Mouse (Mus musculus) T-cell, adult 2 months (primary cell): ENCODE data around the gene Szt2.

Experiments
- DNase-seq: peaks from one replicate; pipeline ENCODE4 v3.0.0; 2022; ENCODE audit warnings: low spot score

The Szt2 gene

DNA sequence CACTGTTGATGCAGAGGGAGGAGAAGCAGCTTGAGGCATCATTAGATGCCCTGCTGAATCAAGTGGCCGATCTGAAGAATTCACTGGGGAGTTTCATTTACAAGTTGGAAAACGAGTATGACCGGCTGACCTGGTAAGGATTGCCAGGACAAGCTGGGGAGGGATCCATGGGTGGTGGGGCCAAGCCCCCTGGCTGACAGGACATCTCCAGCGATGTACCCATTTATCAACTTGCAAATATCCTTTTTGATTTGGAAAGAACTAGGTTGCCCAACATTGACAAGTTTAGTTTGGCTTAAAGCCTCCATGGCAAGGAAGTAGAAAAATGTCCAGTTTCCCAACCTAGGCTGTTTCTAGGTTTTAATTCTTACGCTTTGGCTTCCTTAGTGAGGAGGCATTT lies 1.8 kb upstream of the Szt2 start:
- no peak for DNase-seq

DNA sequence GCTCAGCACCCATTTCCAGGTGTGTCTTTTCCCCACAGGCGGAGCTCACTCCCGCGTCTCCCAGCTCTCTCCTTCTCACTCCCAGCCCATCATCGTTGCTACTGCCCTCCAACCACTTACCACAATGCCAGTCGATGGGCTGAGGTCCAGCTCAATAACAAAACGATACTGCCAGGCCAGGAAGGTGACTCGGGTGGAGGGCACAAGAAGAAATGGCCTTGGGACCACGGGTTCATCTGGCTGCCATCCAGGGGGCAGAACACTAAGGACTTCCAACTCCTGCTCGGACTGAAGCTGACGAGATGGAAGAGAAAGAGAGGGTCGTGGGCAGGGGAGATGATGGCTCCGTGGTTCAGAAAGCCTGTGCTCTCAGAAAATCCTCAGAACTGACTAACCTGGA lies 6.4 kb downstream of the Szt2 start:
- no peak for DNase-seq

DNA sequence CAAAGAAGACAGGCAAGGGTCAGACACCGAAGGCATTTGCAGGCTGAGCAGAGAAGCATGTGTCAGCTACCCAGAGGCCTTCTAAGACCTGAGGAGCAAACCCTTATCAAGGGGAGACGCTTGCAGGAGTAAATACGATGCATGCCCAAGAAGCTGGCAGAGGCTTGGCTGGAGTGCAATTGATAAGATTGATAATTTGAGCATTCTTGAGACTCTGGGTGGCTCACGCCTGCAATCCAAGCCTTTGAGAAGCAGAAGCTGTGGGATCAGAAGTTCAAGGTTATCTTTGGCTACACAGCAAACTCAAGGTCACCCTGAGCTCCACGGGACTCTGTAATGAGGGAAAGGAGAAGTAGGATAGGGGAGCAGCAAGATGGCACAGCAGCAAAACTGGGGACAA lies 7.2 kb downstream of the Szt2 start:
- DNase-seq: no peak

DNA sequence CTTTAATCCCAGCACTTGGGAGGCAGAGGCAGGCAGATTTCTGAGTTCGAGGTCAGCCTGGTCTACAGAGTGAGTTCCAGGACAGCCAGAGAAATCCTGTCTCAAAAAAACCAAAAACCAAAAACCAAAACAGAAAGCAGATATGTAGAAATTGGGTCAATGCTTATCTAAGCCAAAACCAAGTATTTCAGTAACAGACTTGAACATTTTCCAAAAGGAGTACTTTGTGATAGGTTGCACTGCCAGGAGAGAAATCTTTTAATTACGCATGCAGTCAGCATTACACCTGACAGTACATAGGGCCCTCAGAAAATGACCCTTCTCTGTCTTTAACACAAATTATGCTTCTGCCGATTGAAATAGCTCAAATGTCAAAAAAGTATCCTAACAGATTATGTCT lies 7.7 kb downstream of the Szt2 start:
- DNase-seq: no peak

DNA sequence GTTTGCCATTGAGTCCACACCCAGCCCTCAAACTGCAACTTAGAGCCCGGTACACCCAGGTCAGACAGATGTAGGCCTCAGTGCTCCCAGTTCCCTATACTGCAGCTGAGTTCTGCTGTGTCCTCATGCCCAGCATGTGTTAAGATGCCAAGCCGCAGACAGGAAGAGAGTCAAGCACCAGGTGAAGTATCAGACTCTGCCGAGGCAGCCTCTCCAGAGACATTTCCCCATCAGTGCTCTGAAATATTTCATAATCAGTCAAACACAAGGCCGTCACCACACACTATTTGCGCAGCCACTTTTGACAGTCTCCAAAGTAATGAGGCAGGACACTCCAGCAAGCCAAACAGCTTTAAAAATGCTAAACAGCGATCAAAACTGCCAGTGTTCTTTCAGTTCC lies 10.7 kb downstream of the Szt2 start:
- no peak for DNase-seq

DNA sequence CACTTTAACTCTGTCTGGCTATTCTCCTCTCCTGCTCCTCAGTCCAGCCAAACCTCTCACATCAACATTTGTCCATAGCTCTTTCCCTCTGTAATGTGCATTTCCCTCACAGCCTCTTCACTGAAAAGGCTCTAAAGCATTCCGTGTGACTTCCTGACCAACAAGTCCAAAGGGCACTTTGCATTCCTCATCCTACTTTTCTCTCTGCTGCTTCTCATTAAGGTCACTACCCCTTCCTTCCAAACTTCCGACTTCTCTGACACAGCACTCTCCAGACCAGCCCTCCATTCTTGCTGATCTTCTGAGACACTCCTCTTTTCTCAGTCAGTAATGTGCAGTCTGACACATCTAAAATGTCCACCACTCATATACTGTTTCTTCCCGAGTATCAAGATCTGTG lies 12.6 kb downstream of the Szt2 start:
- DNase-seq: no peak

DNA sequence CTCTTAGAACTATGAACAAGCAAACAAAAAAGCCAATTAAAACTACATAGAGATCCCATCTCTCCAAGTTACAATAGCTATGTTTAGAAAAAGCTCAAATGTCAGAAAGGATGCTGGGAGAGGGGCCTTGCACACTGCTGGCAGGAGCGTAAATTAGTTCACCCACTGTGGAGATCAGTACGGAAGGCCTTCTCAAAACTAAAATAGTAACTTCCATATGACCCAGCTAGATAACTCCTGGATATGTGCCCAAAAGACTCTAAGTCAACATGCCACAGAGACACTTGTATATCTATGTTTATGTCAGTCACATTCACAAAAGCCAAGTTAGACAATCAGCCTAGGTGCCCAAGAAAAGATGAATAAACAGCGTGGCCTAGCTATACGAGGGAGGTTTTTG lies 13.8 kb downstream of the Szt2 start:
- no peak for DNase-seq

DNA sequence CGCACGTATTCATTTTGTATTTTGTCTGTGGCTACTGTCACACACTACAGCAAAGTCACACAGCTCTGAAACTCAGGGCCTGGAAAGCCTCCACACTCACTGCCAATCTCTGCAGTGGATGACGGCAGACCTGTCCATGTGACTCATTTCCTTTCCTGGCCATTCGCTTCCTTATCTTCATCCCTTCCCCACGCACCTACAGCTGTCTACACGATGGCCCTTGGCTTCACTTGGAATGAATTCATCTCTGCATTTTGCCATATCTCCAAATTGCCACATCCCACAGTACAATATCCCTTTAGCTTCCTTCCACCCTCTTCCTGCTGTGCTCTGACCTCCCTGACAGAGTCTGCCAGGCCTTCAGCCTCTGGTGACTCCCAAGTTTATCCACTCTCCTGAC lies 14.6 kb downstream of the Szt2 start:
- no peak for DNase-seq

DNA sequence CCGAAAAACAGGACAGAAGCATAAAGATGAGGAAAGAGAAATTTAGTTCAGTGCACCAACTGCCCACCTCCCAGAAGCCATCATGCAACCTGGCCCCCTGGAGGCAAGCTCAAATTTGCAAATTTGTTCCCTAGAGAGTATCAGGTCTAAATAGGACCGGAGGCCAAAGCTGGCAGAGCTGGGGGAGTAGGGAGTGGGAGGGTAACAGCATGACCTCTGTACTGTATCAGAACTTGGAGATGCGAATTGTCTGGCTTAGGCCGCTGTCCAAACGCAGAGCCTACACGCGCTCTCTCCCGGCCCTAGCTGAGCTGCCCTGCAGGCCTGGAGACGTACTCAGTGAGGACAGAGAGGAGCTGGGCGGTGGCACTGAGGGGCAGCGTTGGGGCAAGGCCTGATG lies 18.9 kb downstream of the Szt2 start:
- no peak for DNase-seq

DNA sequence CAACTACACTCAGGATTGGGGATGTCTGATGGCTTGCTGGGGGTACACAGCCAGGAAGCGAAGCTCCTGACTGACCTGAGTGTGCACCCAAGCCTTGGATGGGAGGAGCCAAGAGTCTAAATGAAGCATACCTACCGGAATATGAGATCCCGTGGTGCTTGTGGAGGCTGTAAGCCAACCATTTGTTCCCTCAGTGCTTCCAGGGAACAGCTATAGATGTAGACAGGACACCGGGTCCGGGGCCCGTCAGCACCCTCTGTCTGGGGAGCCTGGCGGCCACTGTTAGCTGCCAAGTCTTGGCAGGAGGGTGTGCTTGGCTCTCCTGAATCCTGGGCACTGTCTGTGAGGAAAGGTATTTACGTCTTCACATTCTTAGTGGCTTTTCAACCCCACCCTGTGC lies 21.8 kb downstream of the Szt2 start:
- DNase-seq: no peak

DNA sequence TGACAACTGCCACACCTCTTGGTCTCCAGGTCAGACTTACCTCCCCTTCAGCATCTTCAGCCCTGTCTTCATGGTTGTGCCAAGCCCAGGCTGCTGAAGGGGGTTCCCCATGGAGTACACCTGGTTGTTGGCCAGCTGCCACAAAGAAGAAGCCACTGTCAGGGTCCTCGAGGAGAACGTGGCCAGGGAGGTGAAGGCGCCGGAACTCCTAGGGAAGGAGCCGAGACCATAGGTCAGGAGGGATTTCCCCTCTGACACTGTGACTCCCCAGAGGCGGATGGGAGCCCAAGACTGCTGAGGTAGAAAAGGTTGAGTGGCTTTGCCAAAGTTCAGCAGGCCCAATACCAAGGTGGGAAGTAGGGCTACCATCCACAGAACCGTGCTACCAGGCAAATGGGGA lies 25.8 kb downstream of the Szt2 start:
- DNase-seq: no peak

DNA sequence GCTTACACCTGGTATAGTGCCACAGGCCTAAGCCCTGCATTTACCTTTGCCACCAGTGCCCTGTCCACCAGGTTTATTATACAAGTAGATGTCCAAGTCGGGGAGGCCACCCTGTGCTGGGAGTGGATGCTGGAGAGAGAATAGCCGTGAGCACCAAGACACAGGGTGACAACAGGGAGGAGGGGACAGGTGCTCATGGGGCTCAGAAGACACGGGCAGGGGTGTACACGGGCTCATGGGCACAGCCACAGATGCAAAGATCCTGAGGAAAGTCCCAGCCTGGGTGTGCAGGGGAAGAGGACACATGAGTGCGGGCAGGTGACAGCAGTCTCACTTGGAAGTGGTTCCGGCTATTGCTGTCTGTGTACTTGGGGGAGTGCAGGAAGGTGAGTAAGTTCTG lies 33.1 kb downstream of the Szt2 start:
- no peak for DNase-seq

DNA sequence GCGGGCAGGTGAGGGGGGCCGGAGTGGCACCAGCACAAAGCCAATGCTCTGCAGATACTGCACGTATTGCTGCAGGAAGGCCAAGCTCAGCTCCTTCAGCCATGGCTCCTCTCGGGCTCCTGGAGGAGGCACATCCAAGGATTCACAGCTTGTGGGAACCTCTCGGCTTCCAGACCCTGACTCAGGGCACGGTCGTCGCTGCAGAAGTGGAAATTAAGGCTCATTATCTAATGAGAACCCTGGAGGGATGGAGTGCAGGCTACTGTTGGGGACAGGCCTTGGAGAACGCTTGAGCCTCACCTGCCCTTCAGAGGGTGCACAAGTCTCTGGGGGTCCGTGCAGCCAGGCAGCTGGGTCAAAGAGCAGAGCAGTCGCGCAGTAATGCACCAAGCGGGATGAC lies 37.3 kb downstream of the Szt2 start:
- no peak for DNase-seq

DNA sequence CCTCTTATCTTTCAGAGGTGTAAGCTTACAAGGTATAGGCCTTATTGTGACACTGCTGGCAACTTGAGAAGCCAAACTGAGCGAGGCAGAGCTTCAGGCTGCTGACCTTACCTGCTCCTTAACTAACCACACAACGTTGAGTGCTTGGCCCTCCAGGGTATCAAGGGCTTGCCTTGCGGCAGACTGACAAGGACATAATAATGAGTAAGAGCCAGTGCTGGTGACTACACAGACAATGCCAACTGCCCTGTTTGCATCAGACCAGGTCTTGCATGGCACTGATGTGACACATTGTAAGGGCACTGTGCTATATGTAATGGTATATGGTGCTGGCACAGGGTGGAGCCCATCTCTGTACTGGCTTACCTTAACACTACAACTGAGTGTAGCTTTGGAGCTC lies 40.5 kb downstream of the Szt2 start:
- DNase-seq: no peak

DNA sequence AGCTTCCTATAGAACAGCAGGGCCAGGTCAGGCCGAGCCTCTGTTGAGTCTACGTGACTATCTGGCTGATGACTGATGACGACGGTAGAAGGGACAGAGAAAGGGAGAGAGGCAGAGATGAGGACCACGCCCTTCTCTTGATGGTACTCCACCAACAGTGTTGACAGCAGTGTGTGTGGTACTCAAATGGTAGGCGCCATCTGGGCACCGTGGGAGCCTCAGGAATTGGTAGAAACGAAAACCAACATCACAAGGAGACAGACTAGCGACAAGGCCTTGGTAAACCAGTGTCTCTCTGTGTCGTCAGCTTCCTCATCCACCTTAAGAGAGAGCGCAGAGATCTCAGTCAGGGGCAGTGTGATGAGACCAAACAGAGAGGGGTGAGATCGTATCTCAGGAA lies 41.5 kb downstream of the Szt2 start:
- no peak for DNase-seq

DNA sequence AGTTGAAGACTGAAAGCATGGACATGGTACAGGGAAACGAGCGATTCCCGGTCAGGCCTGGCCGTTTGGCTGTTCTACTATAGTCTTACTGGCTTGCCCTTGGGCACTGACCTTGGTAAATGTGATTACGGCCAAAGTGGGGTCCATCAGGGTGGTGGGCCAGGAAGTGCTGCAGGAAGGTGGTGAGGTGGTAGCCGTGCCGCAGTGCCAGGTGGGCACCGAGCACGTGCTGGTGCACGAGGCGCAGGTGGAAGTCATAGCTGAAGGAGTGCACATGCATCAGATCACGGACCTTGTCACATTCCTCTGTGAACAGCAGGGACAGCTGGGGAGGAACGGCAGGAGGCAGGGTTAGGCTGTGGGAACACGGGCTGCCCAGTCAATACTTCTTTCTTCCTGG lies 43.1 kb downstream of the Szt2 start:
- no peak for DNase-seq

DNA sequence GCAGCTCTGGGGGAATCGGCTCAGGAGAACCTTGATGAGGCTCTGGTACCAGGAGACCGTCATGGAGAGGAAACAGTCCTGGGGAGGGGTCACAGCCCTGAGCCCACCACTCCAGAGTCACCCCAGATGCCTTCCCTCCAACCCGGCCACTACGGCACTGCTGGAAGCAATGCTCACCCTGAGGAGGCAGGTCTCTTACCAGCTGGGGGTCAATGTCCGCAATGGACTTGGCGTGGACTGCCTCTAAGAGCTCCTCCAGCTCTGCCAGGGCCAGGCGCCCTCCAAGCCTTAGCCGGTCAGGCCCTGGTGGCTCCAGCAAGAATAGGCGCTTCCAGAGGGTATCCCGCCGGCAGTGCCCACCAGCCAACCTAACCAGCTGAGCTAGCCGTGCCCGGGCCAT lies 44.4 kb downstream of the Szt2 start:
- no peak for DNase-seq

DNA sequence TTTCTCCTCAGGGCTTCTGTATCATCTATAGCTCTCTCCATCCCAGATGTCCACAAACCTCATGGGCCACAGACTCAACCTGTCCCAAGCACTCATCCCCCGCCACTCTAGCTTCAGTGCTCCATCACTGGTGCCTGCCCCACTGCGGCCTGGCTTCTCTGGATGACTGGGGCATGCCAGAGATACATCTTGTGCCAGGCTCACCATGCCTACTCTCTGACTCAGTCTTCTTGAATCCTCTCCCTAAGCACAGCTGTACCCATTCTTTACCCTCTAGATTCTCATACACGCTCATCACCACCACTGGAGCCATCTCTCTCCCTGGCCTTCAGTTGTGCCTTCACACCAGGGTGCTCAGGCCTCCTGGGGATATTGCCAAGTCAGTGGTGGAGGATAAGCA lies 45.1 kb downstream of the Szt2 start:
- no peak for DNase-seq

DNA sequence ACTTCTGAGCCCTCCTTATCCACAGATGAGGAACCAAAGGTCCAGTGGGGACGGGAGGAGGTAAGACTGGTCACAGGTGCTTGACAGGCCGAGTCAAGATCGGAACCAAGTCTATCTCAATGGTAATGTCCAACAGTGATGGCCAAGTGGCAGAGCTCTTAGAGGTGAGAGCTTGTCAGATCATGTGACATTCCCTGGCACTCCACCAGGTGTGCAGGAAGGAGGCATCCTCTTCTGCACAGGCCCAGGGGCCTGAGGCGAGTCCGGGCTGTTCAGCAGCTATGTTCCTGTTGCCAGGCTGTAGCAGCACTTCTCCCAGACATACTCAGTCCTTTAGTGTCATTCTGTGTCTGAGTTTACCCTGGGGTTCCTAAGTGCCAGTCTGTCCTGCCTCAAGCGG lies 46.2 kb downstream of the Szt2 start:
- no peak for DNase-seq

DNA sequence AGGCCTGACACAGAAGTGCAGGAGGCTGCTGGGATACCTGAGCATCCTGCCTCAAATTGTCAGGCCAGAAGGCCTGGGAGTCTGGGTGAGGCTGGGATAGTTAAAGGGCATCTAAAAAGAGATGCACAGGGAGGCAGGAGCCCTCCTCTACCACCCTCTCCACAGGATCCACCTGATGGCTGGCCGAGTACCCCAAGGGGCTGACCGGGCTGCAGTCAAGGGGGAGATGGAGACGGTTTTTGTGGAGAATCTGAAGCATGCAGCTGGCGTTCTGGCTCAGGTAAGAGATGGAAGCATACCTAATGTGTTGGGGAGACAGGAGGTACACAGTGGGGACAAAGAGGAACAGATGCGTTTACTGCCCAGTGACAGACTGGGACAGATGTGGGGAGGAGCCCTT lies 47.6 kb downstream of the Szt2 start:
- DNase-seq: no peak

DNA sequence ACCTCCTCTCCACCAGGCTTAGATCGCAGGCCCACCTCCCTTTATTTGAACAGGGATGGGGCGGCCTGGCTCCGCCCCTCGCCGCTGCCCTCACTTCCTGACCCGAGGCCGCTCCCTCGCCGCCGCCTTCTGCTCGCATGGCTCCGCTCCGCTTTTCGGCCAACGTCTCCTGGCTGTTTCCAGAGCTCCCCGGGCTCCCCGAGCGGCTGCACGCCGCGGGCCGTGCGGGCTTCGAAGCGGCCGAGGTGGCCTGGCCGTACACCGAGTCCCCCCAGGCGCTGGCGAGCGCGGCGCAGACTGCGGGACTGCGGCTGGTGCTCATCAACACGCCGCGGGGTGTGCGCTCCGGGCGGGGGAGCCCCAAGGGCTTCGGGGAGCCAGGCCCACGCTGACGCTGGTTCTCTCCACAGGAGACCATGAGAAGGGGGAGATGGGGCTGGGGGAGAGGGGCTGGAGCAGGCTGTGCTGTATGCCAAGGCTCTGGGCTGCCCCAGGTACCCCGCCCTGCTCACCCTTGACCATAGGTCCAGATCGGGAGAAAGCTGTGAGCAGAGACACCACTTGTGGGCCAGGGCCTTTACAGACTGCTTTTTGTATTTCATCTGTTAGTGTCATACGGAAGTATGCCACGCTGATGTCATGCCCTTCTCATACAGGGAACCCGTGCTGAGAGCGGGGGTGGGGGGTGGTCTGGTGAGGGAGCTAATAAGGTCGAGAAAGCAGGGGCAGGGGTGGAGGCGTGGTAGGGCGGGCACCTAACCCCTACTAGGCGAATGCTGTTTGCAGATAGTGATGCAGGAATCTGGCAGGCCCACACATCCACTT lies 49.0 kb downstream of the Szt2 start:
- DNase-seq: peak; percentile 66

DNA sequence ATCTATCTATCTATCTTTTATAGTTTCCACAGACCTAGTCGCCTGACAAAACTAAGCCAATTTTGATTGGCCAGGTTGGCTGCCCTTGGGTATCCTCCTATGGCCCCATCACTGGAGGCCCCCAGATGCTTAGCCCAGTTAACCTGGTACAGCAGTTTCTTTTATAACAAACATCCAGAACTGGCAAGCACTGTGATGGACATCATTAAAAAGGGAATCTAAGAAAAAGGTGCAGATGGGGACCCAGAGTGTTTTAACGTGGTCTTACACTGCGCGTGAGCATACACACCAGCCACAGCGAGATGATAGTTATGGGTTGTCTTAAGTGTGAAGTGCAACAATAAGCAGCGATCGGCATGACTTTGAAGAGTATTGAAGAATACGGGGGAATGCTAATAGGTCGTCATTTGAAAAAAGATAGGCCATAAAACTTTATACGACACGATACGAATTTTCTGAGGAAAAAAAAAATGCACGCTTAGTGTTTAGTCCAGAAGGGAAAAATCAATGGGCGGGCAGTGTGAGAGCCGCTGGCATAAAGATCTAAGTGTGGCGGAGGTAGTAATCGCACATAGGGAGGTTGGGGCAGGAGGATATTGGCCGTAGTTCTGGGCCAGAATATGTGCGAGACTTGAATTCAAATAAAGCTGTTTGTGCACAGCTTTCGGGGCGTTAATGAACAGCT lies 49.7 kb downstream of the Szt2 start:
- no peak for DNase-seq

DNA sequence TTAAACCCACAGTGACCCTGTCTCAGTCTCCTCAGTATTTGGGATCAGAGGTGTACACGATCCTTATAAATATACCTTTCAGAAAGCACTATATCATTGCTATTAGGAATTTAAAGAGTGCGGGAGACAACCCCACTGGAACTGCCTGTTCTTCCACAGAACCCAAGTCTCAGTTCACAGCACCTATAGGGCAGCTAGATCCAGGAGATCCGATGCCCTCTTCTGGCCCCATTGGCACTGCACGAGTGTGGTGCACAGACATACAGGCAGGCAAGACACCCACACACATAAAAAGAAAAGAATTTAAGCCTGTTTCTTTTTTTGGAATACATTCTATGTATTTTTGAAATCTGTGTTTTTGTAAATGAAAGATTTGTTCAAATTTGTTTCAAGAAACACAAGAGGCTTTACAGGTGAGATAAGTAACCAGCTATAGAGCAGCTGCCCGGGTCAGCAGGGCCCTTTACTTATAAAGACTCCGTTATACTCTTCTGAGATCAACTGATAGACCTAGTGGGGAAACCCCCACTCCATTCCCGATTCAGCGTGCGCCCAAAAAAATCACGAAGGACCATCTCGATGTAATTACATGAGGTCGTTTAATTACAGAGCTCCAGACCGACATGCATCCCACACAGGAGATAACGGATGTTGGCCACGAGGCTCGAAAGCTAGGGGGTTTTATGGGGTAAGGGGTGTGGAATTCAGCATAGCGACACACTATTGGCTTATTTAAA lies 50.7 kb downstream of the Szt2 start:
- no peak for DNase-seq
